Mouse (Mus musculus): ENCODE results near the gene Rnf224. TPM values are rescaled to one million over a fixed set of nuclear protein-coding genes. Genes with fewer than 3 reads are reported as not detected.

Rnf224 gene
- total RNA-seq, 2 experiments from 2014 or later, result not detected

- intact Hi-C loops (cut with DNase I), result no loop called here
- DNase-seq (ENCODE audit: extremely low spot score in 1 of 2, low spot score in 2 of 2), result no peak
- Histone ChIP-seq H3K4me3 (no peak within 1 kb of the TSS), H3K27ac (no peak within 1 kb of the TSS)
- TF ChIP-seq CTCF (IDR thresholded peaks at IDR 0.05), result no peak
These were observed 9.8 kb upstream of the Rnf224 start, which contains the start of gene AL732309.1 for GRCm38 (mm10) chr2:25246183-25247072. Gene AL732309.1, minus strand, starts transcription at chr2:25246863.

- H3K27ac ChIP-seq, result no peak overlapping the region
These were observed 7.6 kb upstream of the Rnf224 start for GRCm38 (mm10) chr2:25244144-25244543.

GRCm38 (mm10) chr2:25243342-25243741 lies 6.8 kb upstream of the Rnf224 start:
- peak overlapping the region; percentile 68 for H3K4me3 ChIP-seq
- peak overlapping the region; percentile 91 for H3K27ac ChIP-seq
- no peak for TF ChIP-seq CTCF (IDR thresholded peaks at IDR 0.05)
- intact Hi-C loops (cut with DNase I), result no loop called here
- DNase-seq (ENCODE audit: extremely low spot score in 1 of 2, low spot score in 2 of 2), result no peak

More at GRCm38 (mm10) chr2:25244144-25244543, 7.6 kb upstream of the Rnf224 start:
- TF ChIP-seq CTCF (IDR thresholded peaks at IDR 0.05), result no peak
- intact Hi-C loops (cut with DNase I), result no loop called here
- H3K4me3 ChIP-seq, result no peak overlapping the region
- no peak for DNase-seq (ENCODE audit: extremely low spot score in 1 of 2, low spot score in 2 of 2)

GRCm38 (mm10) chr2:25242101-25242506 lies 5.5 kb upstream of the Rnf224 start, which contains the start of the genes Rnf208 and Cysrt1:
Gene Rnf208, plus strand, starts transcription at chr2:25242255.
Gene Cysrt1, minus strand, starts transcription at chr2:25242452.
- H3K27ac ChIP-seq, result peak within 1 kb of the TSS; percentile 91
- DNase-seq (ENCODE audit: extremely low spot score in 1 of 2, low spot score in 2 of 2), result peak; percentile 55 to 67
- intact Hi-C loops (cut with DNase I), result no loop called here
- TF ChIP-seq CTCF (IDR thresholded peaks at IDR 0.05), result no peak
- H3K4me3 ChIP-seq, result peak within 1 kb of the TSS; percentile 68

GRCm38 (mm10) chr2:25241438-25241775 lies 4.8 kb upstream of the Rnf224 start:
- intact Hi-C loops (cut with DNase I), result no loop called here
- H3K27ac ChIP-seq, result peak overlapping the region; percentile 6; the same call in 1 of the 2 replicates
- peak overlapping the region; percentile 68 for H3K4me3 ChIP-seq
- DNase-seq (ENCODE audit: extremely low spot score in 1 of 2, low spot score in 2 of 2), result no peak
- no peak for TF ChIP-seq CTCF (IDR thresholded peaks at IDR 0.05)

- peak; percentile 64 to 71 for DNase-seq (ENCODE audit: extremely low spot score in 1 of 2, low spot score in 2 of 2)
- peak overlapping the region; percentile 76 for H3K27ac ChIP-seq
- TF ChIP-seq CTCF (IDR thresholded peaks at IDR 0.05), result no peak
- H3K4me3 ChIP-seq, result peak overlapping the region; percentile 68
- intact Hi-C loops (cut with DNase I), result no loop called here
These were observed 4.3 kb upstream of the Rnf224 start for GRCm38 (mm10) chr2:25240723-25241437.

GRCm38 (mm10) chr2:25240310-25240709 lies 3.7 kb upstream of the Rnf224 start:
- no peak for TF ChIP-seq CTCF (IDR thresholded peaks at IDR 0.05)
- no peak for DNase-seq (ENCODE audit: extremely low spot score in 1 of 2, low spot score in 2 of 2)
- H3K4me3 ChIP-seq, result peak overlapping the region; percentile 68
- peak overlapping the region; percentile 76 for H3K27ac ChIP-seq
- intact Hi-C loops (cut with DNase I), result no loop called here

GRCm38 (mm10) chr2:25239766-25240165 lies 3.2 kb upstream of the Rnf224 start:
- DNase-seq (ENCODE audit: extremely low spot score in 1 of 2, low spot score in 2 of 2), result no peak
- Histone ChIP-seq H3K4me3 (no peak overlapping the region), H3K27ac (no peak overlapping the region)
- TF ChIP-seq CTCF (IDR thresholded peaks at IDR 0.05), result no peak
- intact Hi-C loops (cut with DNase I), result no loop called here

GRCm38 (mm10) chr2:25238106-25238505 lies 1.5 kb upstream of the Rnf224 start:
- intact Hi-C loops (cut with DNase I), result no loop called here
- Histone ChIP-seq H3K27ac (no peak overlapping the region), H3K4me3 (no peak overlapping the region)
- DNase-seq (ENCODE audit: extremely low spot score in 1 of 2, low spot score in 2 of 2), result no peak
- no peak for TF ChIP-seq CTCF (IDR thresholded peaks at IDR 0.05)

- Histone ChIP-seq H3K27ac (no peak overlapping the region), H3K4me3 (no peak overlapping the region)
- TF ChIP-seq CTCF (IDR thresholded peaks at IDR 0.05), result no peak
- intact Hi-C loops (cut with DNase I), result no loop called here
- DNase-seq (ENCODE audit: extremely low spot score in 1 of 2, low spot score in 2 of 2), result no peak
These were observed 935 bp upstream of the Rnf224 start for GRCm38 (mm10) chr2:25237522-25237921.

GRCm38 (mm10) chr2:25234551-25235220 lies 1.9 kb downstream of the Rnf224 start:
- TF ChIP-seq CTCF (IDR thresholded peaks at IDR 0.05), result no peak
- intact Hi-C loops (cut with DNase I), result no loop called here
- no peak for DNase-seq (ENCODE audit: extremely low spot score in 1 of 2, low spot score in 2 of 2)

GRCm38 (mm10) chr2:25234050-25234449 lies 2.5 kb downstream of the Rnf224 start, which contains the start of gene Slc34a3:
Gene Slc34a3, minus strand, starts transcription at chr2:25234364.
- Histone ChIP-seq H3K27ac (no peak within 1 kb of the TSS), H3K4me3 (no peak within 1 kb of the TSS)
- intact Hi-C loops (cut with DNase I), result no loop called here
- no peak for DNase-seq (ENCODE audit: extremely low spot score in 1 of 2, low spot score in 2 of 2)
- TF ChIP-seq CTCF (IDR thresholded peaks at IDR 0.05), result no peak

More at GRCm38 (mm10) chr2:25234551-25235220, 1.9 kb downstream of the Rnf224 start:
- Histone ChIP-seq H3K27ac (no peak overlapping the region), H3K4me3 (no peak overlapping the region)
